Mouse (Mus musculus) cerebellum, adult 2 months (tissue): ENCODE results near the gene Rhpn2. TPM values are rescaled to one million over a fixed set of nuclear protein-coding genes. Genes with fewer than 3 reads are reported as not detected.

Source experiments
- DNase-seq, 2 experiments: peaks; one replicate each; pipeline ENCODE4 v3.0.0; 2021
- H3K27ac ChIP-seq: fragments of 200-500 bp; 2 replicates; pipeline ENCODE4 v1.5.1; 2012; ENCODE audit warnings: low read length, control low read depth, inconsistent platforms; ENCODE audit not compliant: insufficient read depth
- H3K27me3 ChIP-seq: fragments of 200-500 bp; 2 replicates; pipeline ENCODE4 v1.6.1; 2012; ENCODE audit warnings: inconsistent platforms, mild to moderate bottlenecking, low read length, moderate library complexity; ENCODE audit not compliant: control insufficient read depth, insufficient read depth
- H3K4me1 ChIP-seq: fragments of 200-500 bp; 2 replicates; pipeline ENCODE4 v1.6.1; 2011; ENCODE audit warnings: low read length; ENCODE audit not compliant: control insufficient read depth, insufficient read depth
- H3K4me3 ChIP-seq: fragments of 200-500 bp; replicated peaks from 2 replicates; pipeline ENCODE3; 2011; ENCODE audit warnings: mild to moderate bottlenecking, low read depth, low read length, control low read depth; ENCODE audit not compliant: insufficient read depth
- CTCF ChIP-seq: fragments of 200-500 bp; IDR thresholded peaks from 2 replicates; pipeline ENCODE4 v1.5.1; 2011; ENCODE audit warnings: low read depth, mild to moderate bottlenecking, control low read depth, low read length, moderate library complexity, borderline replicate concordance; ENCODE audit not compliant: insufficient read depth
- POLR2A ChIP-seq: fragments of 200-500 bp; IDR thresholded peaks from 2 replicates; pipeline ENCODE4 v1.6.1; 2011; ENCODE audit warnings: low read length, control low read depth, borderline replicate concordance; ENCODE audit not compliant: insufficient read depth
- WGBS: fragments of 180-500 bp; shearing (Covaris S2); methylation state at CpG from one replicate; pipeline ENCODE4 v1.1.7; 2018; 5-methylcytosine and 5-hydroxymethylcytosine counted together
- polyA plus RNA-seq: library from polyadenylated mRNA; depleted of rRNA; stranded (reverse); fragments of >200 nt; gene quantifications from 2 replicates; pipeline ENCODE4 v1.2.3, GENCODE M21; 2012

The Rhpn2 gene
- polyA plus RNA-seq, 1 experiment: 10.1 TPM

- no peak overlapping the region for H3K27ac ChIP-seq
- 88% methylated on average over 8 of the region's 8 CpGs for WGBS
- H3K4me1 ChIP-seq: no peaks in the 10 kb centered on the region
- TF ChIP-seq CTCF (no peak), POLR2A (no peak)
- no peak for DNase-seq
- no peaks in the 10 kb centered on the region for H3K27me3 ChIP-seq
- no peak overlapping the region for H3K4me3 ChIP-seq
Measured at GRCm38 (mm10) chr7:35349886-35350684, 16.1 kb downstream of the Rhpn2 start.

- WGBS: 90% methylated on average over 3 of the region's 3 CpGs
Measured at GRCm38 (mm10) chr7:35351155-35351554, 17.2 kb downstream of the Rhpn2 start.

GRCm38 (mm10) chr7:35353306-35353705 lies 19.3 kb downstream of the Rhpn2 start:
- DNase-seq: no peak
- H3K27me3 ChIP-seq: no peaks in the 10 kb centered on the region
- peaks cover 4% of the 10 kb centered on the region for H3K4me1 ChIP-seq
- no peak overlapping the region for H3K4me3 ChIP-seq
- no peak for TF ChIP-seq CTCF
- no peak for TF ChIP-seq POLR2A
- WGBS: 94% methylated on average over 15 of the region's 15 CpGs
- no peak overlapping the region for H3K27ac ChIP-seq

More at GRCm38 (mm10) chr7:35351155-35351554, 17.2 kb downstream of the Rhpn2 start:
- Histone ChIP-seq H3K4me1 (no peaks in the 10 kb centered on the region), H3K4me3 (no peak overlapping the region), H3K27me3 (no peaks in the 10 kb centered on the region), H3K27ac (no peak overlapping the region)
- TF ChIP-seq CTCF: no peak
- TF ChIP-seq POLR2A: no peak
- DNase-seq: no peak

GRCm38 (mm10) chr7:35355303-35355872 lies 21.4 kb downstream of the Rhpn2 start:
- TF ChIP-seq POLR2A: no peak
- TF ChIP-seq CTCF: no peak
- peaks cover 4% of the 10 kb centered on the region for H3K4me1 ChIP-seq
- no peak overlapping the region for H3K27ac ChIP-seq
- no peak overlapping the region for H3K4me3 ChIP-seq
- H3K27me3 ChIP-seq: no peaks in the 10 kb centered on the region
- WGBS: 73% methylated on average over 5 of the region's 5 CpGs
- no peak for DNase-seq

- no peaks in the 10 kb centered on the region for H3K27me3 ChIP-seq
- 20% methylated on average over 12 of the region's 12 CpGs for WGBS
- H3K4me1 ChIP-seq: peaks cover 4% of the 10 kb centered on the region
- DNase-seq: peak in 1 of 2 experiments; percentile 11
- H3K27ac ChIP-seq: no peak overlapping the region
- H3K4me3 ChIP-seq: no peak overlapping the region
- TF ChIP-seq POLR2A (no peak), CTCF (no peak)
Measured at GRCm38 (mm10) chr7:35357621-35358020, 23.7 kb downstream of the Rhpn2 start.

GRCm38 (mm10) chr7:35362253-35362652 lies 28.3 kb downstream of the Rhpn2 start:
- no peak for DNase-seq
- H3K4me1 ChIP-seq: peaks cover 4% of the 10 kb centered on the region
- 80% methylated on average over 5 of the region's 5 CpGs for WGBS
- no peaks in the 10 kb centered on the region for H3K27me3 ChIP-seq
- H3K4me3 ChIP-seq: no peak overlapping the region
- no peak overlapping the region for H3K27ac ChIP-seq
- TF ChIP-seq POLR2A (no peak), CTCF (no peak)

GRCm38 (mm10) chr7:35362868-35363267 lies 28.9 kb downstream of the Rhpn2 start:
- DNase-seq: no peak
- TF ChIP-seq CTCF (no peak), POLR2A (no peak)
- Histone ChIP-seq H3K27ac (no peak overlapping the region), H3K4me1 (no peaks in the 10 kb centered on the region; the same call in 1 of the 2 replicates), H3K27me3 (no peaks in the 10 kb centered on the region), H3K4me3 (no peak overlapping the region)
- 87% methylated on average over 5 of the region's 5 CpGs for WGBS

- no peaks in the 10 kb centered on the region for H3K27me3 ChIP-seq
- H3K4me3 ChIP-seq: no peak overlapping the region
- no peak overlapping the region for H3K27ac ChIP-seq
- H3K4me1 ChIP-seq: no peaks in the 10 kb centered on the region
- TF ChIP-seq CTCF (no peak), POLR2A (no peak)
- 57% methylated on average over 12 of the region's 12 CpGs for WGBS
- DNase-seq: peak in 1 of 2 experiments; percentile 11
Measured at GRCm38 (mm10) chr7:35365161-35365910, 31.4 kb downstream of the Rhpn2 start.
